Mouse (Mus musculus): Measurements from ENCODE around the gene Dock6.
"Not testable (repeated sequence)": the region's sequence is repeated elsewhere in the genome, so short reads cannot be mapped to it uniquely, and the experiment has no call there.

DNA sequence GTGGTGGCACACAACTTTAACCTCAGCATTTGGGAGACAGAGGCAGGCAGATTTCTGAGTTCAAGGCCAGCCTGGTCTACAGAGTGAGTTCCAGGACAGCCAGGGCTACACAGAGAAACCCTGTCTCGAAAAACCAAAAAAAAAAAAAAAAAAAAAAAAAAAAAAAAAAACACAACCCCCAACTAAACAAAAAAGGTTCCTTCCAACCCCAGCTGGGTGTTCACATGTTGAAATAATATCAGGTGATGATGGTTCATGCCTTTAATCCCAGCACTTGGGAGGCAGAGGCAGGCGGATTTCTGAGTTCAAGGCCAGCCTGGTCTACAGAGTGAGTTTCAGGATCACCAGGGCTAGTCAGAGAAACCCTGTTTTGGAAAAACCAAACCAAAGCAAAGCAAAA lies 66.1 kb downstream of the Dock6 start:
- not testable (repeated sequence) for TF ChIP-seq CTCF (IDR thresholded peaks at IDR 0.05; ENCODE audit: borderline replicate concordance, extremely low read depth, insufficient read depth, insufficient read length); POLR2A (IDR thresholded peaks at IDR 0.05; ENCODE audit: borderline replicate concordance, extremely low read depth, insufficient read depth, insufficient read length, poor library complexity, severe bottlenecking)

Data from brain, embryonic 14.5 days (tissue).